In the genomic region with DNA sequence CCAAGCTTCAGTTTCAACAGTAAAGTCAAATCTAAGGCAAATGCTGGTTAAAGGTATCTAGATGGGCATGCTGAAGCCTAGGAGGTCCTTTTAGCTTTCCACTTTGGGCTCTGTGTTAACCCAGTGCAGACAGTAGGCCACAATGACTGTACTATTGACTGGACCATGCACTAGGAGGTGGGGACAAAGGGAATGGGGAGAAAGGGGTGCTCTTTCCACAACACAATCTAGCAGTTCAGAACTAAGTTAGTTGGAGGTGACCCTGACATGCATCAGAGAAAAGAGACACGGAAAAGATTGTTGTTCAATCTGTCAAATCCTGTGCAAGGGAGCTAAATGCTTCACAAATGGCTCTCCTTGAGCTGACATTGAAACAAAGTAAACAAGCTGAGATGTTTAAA, we compare ENCODE assay signal across 10 mouse cellular contexts. TPM values are rescaled to one million over a fixed set of nuclear protein-coding genes. Genes with fewer than 3 reads are reported as not detected.
A peak's percentile ranks its signal among the peaks of the same experiment; 100 is the strongest.
DNase-seq lines count a peak whose midpoint lies in the region; ATAC-seq and TF ChIP-seq lines count a peak whose summit lies in the region.
"Had no signal": no experiment of that assay in that cellular context is flagged by ENCODE, and none has a peak within 500 bp of the region (broad histone marks: within the 10 kb centered on the region; RNA-seq: fewer than 3 reads in every experiment).

No protein-coding gene starts in this region.

- no peaks in the 10 kb centered on the region for H3K9me3 ChIP-seq in heart, embryonic 12.5 days (replicated peaks)
- H3K9me3 ChIP-seq in kidney, postnatal 0 days (replicated peaks; ENCODE audit: low read length): no peaks in the 10 kb centered on the region
- no peaks in the 10 kb centered on the region for H3K9me3 ChIP-seq in midbrain, postnatal 0 days (ENCODE audit: low read length)

- TF ChIP-seq CTCF in liver, adult 2 months (IDR thresholded peaks at IDR 0.05; ENCODE audit: low read depth, low read length): no peak
- TF ChIP-seq CTCF in kidney, postnatal 0 days (IDR thresholded peaks at IDR 0.05; ENCODE audit: low read depth): no peak
- TF ChIP-seq CTCF in midbrain, postnatal 0 days (IDR thresholded peaks at IDR 0.05): no peak

- H3K79me2 ChIP-seq in liver, adult 2 months (ENCODE audit: control insufficient read depth, insufficient read depth, low read length): peaks cover 31% of the 10 kb centered on the region

- H3K27me3 ChIP-seq in liver, adult 2 months (ENCODE audit: control insufficient read depth, insufficient read depth, low read length): no peaks in the 10 kb centered on the region
- H3K27me3 ChIP-seq in heart, embryonic 12.5 days (replicated peaks): peaks cover 8% of the 10 kb centered on the region
- H3K27me3 ChIP-seq in kidney, postnatal 0 days (ENCODE audit: insufficient read depth, low read length): no peaks in the 10 kb centered on the region
- no peaks in the 10 kb centered on the region for H3K27me3 ChIP-seq in midbrain, postnatal 0 days (ENCODE audit: insufficient read depth, low read length)

- H3K9ac ChIP-seq in liver, adult 2 months (ENCODE audit: low read depth, low read length): peak overlapping the region; percentile 15
- H3K9ac ChIP-seq in heart, embryonic 12.5 days: peak overlapping the region; percentile 90
- H3K9ac ChIP-seq in kidney, postnatal 0 days (ENCODE audit: low read depth, low read length): peak overlapping the region; percentile 68; the same call in 1 of the 2 replicates
- peak overlapping the region; percentile 60 for H3K9ac ChIP-seq in midbrain, postnatal 0 days (replicated peaks; ENCODE audit: low read length, poor library complexity, severe bottlenecking)

- no peak for TF ChIP-seq POLR2A in liver, adult 2 months (IDR thresholded peaks at IDR 0.05; ENCODE audit: extremely low read depth, insufficient read depth, low read length)

- no peak for ATAC-seq in heart, embryonic 12.5 days (ENCODE audit: insufficient number of reproducible peaks, low FRiP score)
- no peak for ATAC-seq in kidney, postnatal 0 days (replicated peaks; ENCODE audit: low FRiP score, low read depth)
- ATAC-seq in midbrain, postnatal 0 days (ENCODE audit: low FRiP score): no peak
- ATAC-seq in inflammation-experienced regulatory T-cells, adult 6 months: no peak

- H3K4me2 ChIP-seq in heart, embryonic 12.5 days: peak overlapping the region; percentile 88
- peak overlapping the region; percentile 74 for H3K4me2 ChIP-seq in kidney, postnatal 0 days (ENCODE audit: low read length)
- H3K4me2 ChIP-seq in midbrain, postnatal 0 days (ENCODE audit: low read depth, low read length, poor library complexity, severe bottlenecking): peak overlapping the region; percentile 73

- peak; percentile 73 for DNase-seq in liver, adult 2 months (ENCODE audit: extremely low read depth, low read depth, low spot score)
- no peak for DNase-seq in liver
- peak; percentile 29 to 52 for DNase-seq in cerebellum, postnatal 25 days
- peak; percentile 68 for DNase-seq in kidney, postnatal 0 days (ENCODE audit: low spot score)
- no peak for DNase-seq in midbrain, postnatal 0 days (ENCODE audit: low spot score)
- DNase-seq in left cerebral cortex, adult 11 months (ENCODE audit: low spot score): no peak

- no peaks in the 10 kb centered on the region; the same call in 1 of the 2 replicates for H3K36me3 ChIP-seq in liver, adult 2 months (ENCODE audit: control insufficient read depth, insufficient read depth, low read length)
- H3K36me3 ChIP-seq in heart, embryonic 12.5 days: peaks cover 21% of the 10 kb centered on the region
- H3K36me3 ChIP-seq in kidney, postnatal 0 days (ENCODE audit: insufficient read depth, low read length): no peaks in the 10 kb centered on the region
- no peaks in the 10 kb centered on the region for H3K36me3 ChIP-seq in midbrain, postnatal 0 days (ENCODE audit: insufficient read depth, low read length)

- peak overlapping the region; percentile 51; the same call in 1 of the 2 replicates for H3K4me3 ChIP-seq in liver, adult 2 months (ENCODE audit: insufficient read depth, low read depth, low read length)
- peak overlapping the region; percentile 64 for H3K4me3 ChIP-seq in heart, embryonic 12.5 days
- H3K4me3 ChIP-seq in kidney, postnatal 0 days (replicated peaks; ENCODE audit: low read depth, low read length): peak overlapping the region; percentile 38
- H3K4me3 ChIP-seq in midbrain, postnatal 0 days (ENCODE audit: low read depth, low read length): peak overlapping the region; percentile 47

- WGBS in liver, adult 2 months: 29% methylated on average over 1 of the region's 1 CpGs
- 9% methylated on average over 1 of the region's 1 CpGs for WGBS in heart, embryonic 12.5 days
- 5% methylated on average over 1 of the region's 1 CpGs for WGBS in kidney, postnatal 0 days
- WGBS in midbrain, postnatal 0 days: 0% methylated on average over 1 of the region's 1 CpGs

- H3K27ac ChIP-seq in liver, adult 2 months (replicated peaks; ENCODE audit: insufficient read depth, low read depth, low read length): peak overlapping the region; percentile 71
- H3K27ac ChIP-seq in heart, embryonic 12.5 days (ENCODE audit: poor library complexity, severe bottlenecking): peak overlapping the region; percentile 99
- peak overlapping the region; percentile 96 for H3K27ac ChIP-seq in kidney, postnatal 0 days
- H3K27ac ChIP-seq in midbrain, postnatal 0 days (ENCODE audit: low read depth, low read length): peak overlapping the region; percentile 86

- H3K4me1 ChIP-seq in liver, adult 2 months (ENCODE audit: control insufficient read depth, insufficient read depth, low read length): peaks cover 35% of the 10 kb centered on the region
- peaks cover 39% of the 10 kb centered on the region for H3K4me1 ChIP-seq in heart, embryonic 12.5 days (replicated peaks)
- H3K4me1 ChIP-seq in kidney, postnatal 0 days (replicated peaks; ENCODE audit: insufficient read depth, low read length): peaks cover 17% of the 10 kb centered on the region
- H3K4me1 ChIP-seq in midbrain, postnatal 0 days (ENCODE audit: insufficient read depth, low read length): peaks cover 13% of the 10 kb centered on the region; the same call in 1 of the 2 replicates

RNA-seq across cellular contexts. Expression of gene Irs1, which starts 7.3 kb away (rescaled TPM):
- total RNA-seq in liver, adult 2 months (2014; rRNA removed): 7.6 and 13.3 TPM in 2 replicates
- 8.2 TPM in 2 replicates for polyA plus RNA-seq in liver, adult 2 months (2012; rRNA removed)
- polyA plus RNA-seq in heart, embryonic 12.5 days (2016; fragmentation: Nextera tagmentation; extraction: Ambion mirVana): 17.5 and 18.7 TPM in 2 replicates
- 3.0 and 3.1 TPM in 2 replicates for polyA plus RNA-seq in kidney, postnatal 0 days (2015; fragmentation: Nextera tagmentation; extraction: Ambion mirVana)
- total RNA-seq in midbrain, postnatal 0 days (2014; rRNA removed): 56.9 and 61.2 TPM in 2 replicates
- 4.7 and 5.0 TPM in 2 replicates for polyA plus RNA-seq in midbrain, postnatal 0 days (2015; fragmentation: Nextera tagmentation; extraction: Ambion mirVana)
- not detected for polyA plus RNA-seq in inflammation-experienced regulatory T-cells, adult 6 months (2017; shearing (Covaris generic))

RNA-seq across cellular contexts. Expression of gene Rhbdd1, which starts 32.4 kb away (rescaled TPM):
- total RNA-seq in liver, adult 2 months (2014; rRNA removed): 10.9 and 12.1 TPM in 2 replicates
- polyA plus RNA-seq in liver, adult 2 months (2012; rRNA removed): 10.9 and 11.4 TPM in 2 replicates
- 11.5 and 11.9 TPM in 2 replicates for polyA plus RNA-seq in heart, embryonic 12.5 days (2016; fragmentation: Nextera tagmentation; extraction: Ambion mirVana)
- polyA plus RNA-seq in kidney, postnatal 0 days (2015; fragmentation: Nextera tagmentation; extraction: Ambion mirVana): 8.0 and 8.6 TPM in 2 replicates
- total RNA-seq in midbrain, postnatal 0 days (2014; rRNA removed): 3.6 and 6.9 TPM in 2 replicates
- polyA plus RNA-seq in midbrain, postnatal 0 days (2015; fragmentation: Nextera tagmentation; extraction: Ambion mirVana): 2.3 and 2.8 TPM in 2 replicates
- polyA plus RNA-seq in inflammation-experienced regulatory T-cells, adult 6 months (2017; shearing (Covaris generic)): 10 to 100 TPM; 15.3 to 21.5 (median 20.5) TPM

RNA-seq across cellular contexts. Expression of gene Gm9747, which starts 51.0 kb away (rescaled TPM):
- not detected in 2 replicates for total RNA-seq in liver, adult 2 months (2014; rRNA removed)
- polyA plus RNA-seq in liver, adult 2 months (2012; rRNA removed): 0.05 TPM in 1 of 2 replicates, not detected in the other
- 40.0 and 42.3 TPM in 2 replicates for polyA plus RNA-seq in heart, embryonic 12.5 days (2016; fragmentation: Nextera tagmentation; extraction: Ambion mirVana)
- polyA plus RNA-seq in kidney, postnatal 0 days (2015; fragmentation: Nextera tagmentation; extraction: Ambion mirVana): 10.8 and 11.1 TPM in 2 replicates
- total RNA-seq in midbrain, postnatal 0 days (2014; rRNA removed): not detected in 2 replicates
- polyA plus RNA-seq in midbrain, postnatal 0 days (2015; fragmentation: Nextera tagmentation; extraction: Ambion mirVana): 16.3 and 16.8 TPM in 2 replicates
- polyA plus RNA-seq in inflammation-experienced regulatory T-cells, adult 6 months (2017; shearing (Covaris generic)): not detected
- total RNA-seq: adrenal gland, postnatal 36 days; layer of hippocampus, postnatal 36 days had no signal

Comparison
In these comparisons a context has a peak if more than half of its experiments do, and no peak if none do; other contexts are left out.
1. DNase-seq: peak in liver, adult 2 months (single experiment), cerebellum, postnatal 25 days (2 of 2) and kidney, postnatal 0 days (single experiment); none in liver (single experiment), midbrain, postnatal 0 days (single experiment) and left cerebral cortex, adult 11 months (single experiment).
2. H3K9ac ChIP-seq: peak in every context shown above with its lines; median percentile 90 in heart, embryonic 12.5 days; 68 in kidney, postnatal 0 days; 60 in midbrain, postnatal 0 days; 15 in liver, adult 2 months.
3. RNA of gene Gm9747, which starts 51.0 kb away (polyA plus RNA-seq): 40.0 to 42.3 TPM in heart, embryonic 12.5 days, 16.3 to 16.8 TPM in midbrain, postnatal 0 days and 10.8 to 11.1 TPM in kidney, postnatal 0 days; 0.05 TPM in liver, adult 2 months and not detected in inflammation-experienced regulatory T-cells, adult 6 months; every median in the first group is over 10 times any median in the second.
4. Peak in every context shown above with its lines, with median percentiles within 50 percentile points of each other: H3K27ac ChIP-seq, H3K4me3 ChIP-seq and H3K4me2 ChIP-seq.